In the genomic region with DNA sequence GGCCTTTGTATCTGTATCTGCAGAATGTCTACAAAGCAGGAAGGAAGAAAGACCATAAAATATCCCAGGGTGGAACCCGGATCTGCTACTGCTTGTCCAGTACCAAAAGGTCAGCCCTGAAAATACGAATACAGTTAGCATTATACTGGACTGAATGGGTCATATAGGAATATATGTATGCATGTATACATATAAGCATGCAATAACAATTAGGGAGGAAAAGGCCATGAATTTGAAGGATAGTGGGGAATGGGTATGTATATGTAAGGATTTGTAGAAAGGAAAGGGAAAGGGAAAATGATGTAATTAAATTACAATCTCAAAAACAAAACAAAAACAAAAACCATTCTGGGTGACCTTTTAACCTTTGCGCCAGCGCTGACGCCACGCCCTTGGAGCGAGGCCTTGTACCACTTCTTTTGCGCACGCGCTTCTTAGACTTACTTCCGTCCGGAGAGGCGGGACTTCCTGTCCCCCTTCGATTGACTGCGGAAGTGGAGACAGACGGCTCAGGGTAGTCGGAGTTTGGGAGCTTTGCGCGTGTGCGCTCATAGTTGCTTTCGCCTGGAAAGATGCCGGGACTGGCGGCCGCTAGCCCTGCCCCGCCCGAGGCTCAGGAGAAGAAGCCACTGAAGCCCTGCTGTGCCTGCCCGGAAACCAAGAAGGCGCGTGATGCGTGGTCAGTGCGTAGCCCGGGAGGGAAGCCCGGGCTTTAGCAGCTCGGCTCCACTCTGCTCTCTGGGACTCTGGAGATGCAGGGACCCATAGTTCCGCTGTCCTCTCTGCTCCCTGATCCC, we compare ENCODE assay signal across 8 mouse cellular contexts. TPM values are rescaled to one million over a fixed set of nuclear protein-coding genes. Genes with fewer than 3 reads are reported as not detected.
DNase-seq lines count a peak whose midpoint lies in the region; ATAC-seq lines count a peak whose summit lies in the region.

A gene (plus strand): TSS at position 463 of the 797 bp plus-strand sequence.
A gene (plus strand): TSS at position 512 of the 797 bp plus-strand sequence.

- H3K4me1 ChIP-seq in forebrain, embryonic 14.5 days (ENCODE audit: control insufficient read depth, insufficient read depth, low read length), result peaks cover 6% of the 10 kb centered on the region; the same call in 1 of the 2 replicates
- H3K4me1 ChIP-seq in neural tube, embryonic 15.5 days, result peaks cover 16% of the 10 kb centered on the region

- H3K27me3 ChIP-seq in forebrain, embryonic 14.5 days (replicated peaks; ENCODE audit: control insufficient read depth, insufficient read depth, low read length), result no peaks in the 10 kb centered on the region
- H3K27me3 ChIP-seq in neural tube, embryonic 15.5 days (replicated peaks), result no peaks in the 10 kb centered on the region

- H3K27ac ChIP-seq in forebrain, embryonic 14.5 days (ENCODE audit: low read depth, low read length), result peak within 1 kb of the TSS; percentile 74; the same call in 1 of the 2 replicates
- H3K27ac ChIP-seq in neural tube, embryonic 15.5 days (replicated peaks), result peak within 1 kb of the TSS; percentile 88

- H3K9me3 ChIP-seq in forebrain, embryonic 14.5 days (replicated peaks; ENCODE audit: control insufficient read depth, low read length), result no peaks in the 10 kb centered on the region
- no peaks in the 10 kb centered on the region for H3K9me3 ChIP-seq in neural tube, embryonic 15.5 days (replicated peaks)

- peak; percentile 98 for ATAC-seq in forebrain, embryonic 14.5 days
- peak; percentile 98 for ATAC-seq in neural tube, embryonic 15.5 days (ENCODE audit: low FRiP score)

- H3K4me3 ChIP-seq in forebrain, embryonic 14.5 days (ENCODE audit: low read depth, low read length), result peak within 1 kb of the TSS; percentile 88
- H3K4me3 ChIP-seq in neural tube, embryonic 15.5 days (replicated peaks), result peak within 1 kb of the TSS; percentile 86

- peaks cover 27% of the 10 kb centered on the region for H3K36me3 ChIP-seq in forebrain, embryonic 14.5 days (ENCODE audit: control insufficient read depth, insufficient read depth, low read length)
- peaks cover 20% of the 10 kb centered on the region for H3K36me3 ChIP-seq in neural tube, embryonic 15.5 days

- H3K4me2 ChIP-seq in forebrain, embryonic 14.5 days (ENCODE audit: low read length), result peak within 1 kb of the TSS; percentile 76
- H3K4me2 ChIP-seq in neural tube, embryonic 15.5 days, result peak within 1 kb of the TSS; percentile 66

- intact Hi-C loops in heart, postnatal 14 days (cut with DNase I), result no loop called here

- WGBS in forebrain, embryonic 14.5 days, result 3% methylated on average over 35 of the region's 35 CpGs
- WGBS in neural tube, embryonic 15.5 days, result 3% methylated on average over 35 of the region's 35 CpGs

- peak; percentile 95 for DNase-seq in ES-CJ7 (ENCODE audit: low read depth, low spot score)
- DNase-seq in cerebellum, adult 11 months, result peak; percentile 93
- peak; percentile 98 for DNase-seq in forebrain, embryonic 14.5 days (ENCODE audit: low spot score)
- peak; percentile 91 to 94 for DNase-seq in heart, postnatal 14 days
- DNase-seq in layer of hippocampus, adult 11-12 months (ENCODE audit: low spot score), result peak; percentile 95
- peak; percentile 95 to 97 for DNase-seq in lung, adult 18-20 months
- DNase-seq in testis, postnatal 14 days (ENCODE audit: low spot score), result peak; percentile 92

- H3K9ac ChIP-seq in forebrain, embryonic 14.5 days (ENCODE audit: low read length), result peak within 1 kb of the TSS; percentile 87
- H3K9ac ChIP-seq in neural tube, embryonic 15.5 days (replicated peaks), result peak within 1 kb of the TSS; percentile 80

RNA-seq across cellular contexts. Expression of the first gene that starts in this region (rescaled TPM):
- 107 and 126 TPM in 2 replicates for polyA plus RNA-seq in forebrain, embryonic 14.5 days (2014; fragmentation: Nextera tagmentation; extraction: Ambion mirVana)
- total RNA-seq in heart, postnatal 14 days (2021), result 100 to 1,000 TPM; 227 to 256 TPM
- polyA plus RNA-seq in neural tube, embryonic 15.5 days (2015; fragmentation: Nextera tagmentation; extraction: Ambion mirVana), result 95.8 and 101 TPM in 2 replicates

RNA-seq across cellular contexts. Expression of the second gene that starts in this region (rescaled TPM):
- polyA plus RNA-seq in forebrain, embryonic 14.5 days (2014; fragmentation: Nextera tagmentation; extraction: Ambion mirVana), result not detected in 2 replicates
- total RNA-seq in heart, postnatal 14 days (2021), result 1 to 10 TPM in 1 of 2 experiments, not detected in 1; 1.2 TPM
- polyA plus RNA-seq in neural tube, embryonic 15.5 days (2015; fragmentation: Nextera tagmentation; extraction: Ambion mirVana), result 0.72 TPM in 1 of 2 replicates, not detected in the other

Comparison
In these comparisons a context has a peak if more than half of its experiments do, and no peak if none do; other contexts are left out.
1. Peak in every context shown above with its lines: DNase-seq, ATAC-seq, H3K4me3 ChIP-seq and H3K27ac ChIP-seq.